Mouse (Mus musculus): ENCODE measurements around the gene Plcb2.

The Plcb2 gene

GRCm38 (mm10) chr2:118659493-118659892, 68.7 kb downstream of the Plcb2 start:
- no peak for DNase-seq (ENCODE audit: low spot score in 2 of 2)

DNA sequence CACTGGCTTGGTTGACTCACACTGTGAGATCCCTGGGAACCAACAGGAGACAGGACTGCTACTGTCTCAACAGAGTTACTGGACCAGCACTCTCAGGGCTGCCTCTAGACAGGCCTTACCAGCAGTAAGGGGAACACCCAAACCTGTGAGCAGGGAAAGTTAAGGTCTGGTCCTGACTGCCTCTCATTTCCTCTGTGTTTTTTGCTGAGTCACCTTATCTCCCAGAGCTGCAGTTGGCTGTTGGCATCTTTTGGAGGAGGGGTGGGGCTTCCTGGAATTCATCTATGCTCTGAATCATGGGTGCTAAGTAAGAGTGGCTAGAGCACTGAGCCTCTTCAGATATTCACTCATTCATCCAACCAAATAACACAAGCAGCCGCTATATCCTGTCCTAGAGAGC, 69.2 kb downstream of the Plcb2 start:
- no peak for DNase-seq (ENCODE audit: low spot score in 2 of 2)

DNA sequence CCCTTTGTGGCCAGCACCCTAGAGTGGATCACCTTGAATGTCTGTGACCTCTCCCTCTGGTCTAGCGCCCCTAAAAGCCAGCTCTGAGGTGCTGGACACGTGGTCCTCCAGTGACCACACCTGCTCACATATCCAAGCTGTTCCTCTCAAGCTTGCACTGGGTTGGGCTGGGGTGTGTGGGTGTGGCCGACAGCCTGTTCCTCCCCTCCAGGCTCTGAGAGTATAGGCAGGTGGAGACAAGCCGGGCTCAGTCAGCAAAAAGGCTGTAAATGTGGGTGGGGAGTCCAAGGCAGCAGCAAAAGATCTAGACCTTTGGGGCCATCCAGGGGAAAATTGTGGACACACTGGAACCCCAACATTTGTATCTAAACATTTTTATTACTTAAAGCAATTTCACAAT, 69.8 kb downstream of the Plcb2 start:
- DNase-seq (ENCODE audit: low spot score in 2 of 2), result no peak
